Mouse (Mus musculus) liver, embryonic 14.5 days (tissue): Measurements from ENCODE around the gene Myt1l. TPM values are rescaled to one million over a fixed set of nuclear protein-coding genes. Genes with fewer than 3 reads are reported as not detected.

Experiments
- ATAC-seq: fragments of 200-750 bp; cut with Nextera tagmentation; 2 replicates; pipeline ENCODE4 v1.8.0; 2017; ENCODE audit warnings: moderate number of reproducible peaks, mild to moderate bottlenecking, moderate library complexity; ENCODE audit not compliant: insufficient read depth
- DNase-seq, 3 experiments: peaks; one replicate each; pipeline ENCODE4 v3.0.0-alpha.2; 2012 to 2013; ENCODE audit warnings: low read depth in 3 of 3, low spot score in 3 of 3
- H3K27ac ChIP-seq: fragments of 300-500 bp; sonication (generic); 2 replicates; pipeline ENCODE4 v1.5.1; 2014; ENCODE audit warnings: moderate library complexity, mild to moderate bottlenecking, control low read depth, inconsistent platforms
- H3K27me3 ChIP-seq: fragments of 300-500 bp; sonication (generic); 2 replicates; pipeline ENCODE4 v1.6.1; 2014; ENCODE audit warnings: mild to moderate bottlenecking, low read length, moderate library complexity; ENCODE audit not compliant: control insufficient read depth, insufficient read depth
- H3K36me3 ChIP-seq: fragments of 300-500 bp; sonication (generic); replicated peaks from 2 replicates; pipeline ENCODE4 v1.6.1; 2014; ENCODE audit warnings: low read depth; ENCODE audit not compliant: control insufficient read depth, insufficient read depth
- H3K4me1 ChIP-seq, 2 experiments: fragments of 200-500 bp in 1 of 2; fragments of 300-500 bp in 1 of 2; sonication (generic) in 1 of 2; replicated peaks; 2 replicates each; pipeline ENCODE4 v1.6.1; 2012 to 2014; ENCODE audit warnings: antibody characterized with exemption in 1 of 2, inconsistent platforms in 1 of 2, low read length in 1 of 2; ENCODE audit not compliant: control insufficient read depth in 2 of 2, insufficient read depth in 2 of 2
- H3K4me2 ChIP-seq: fragments of 300-500 bp; sonication (generic); 2 replicates; pipeline ENCODE4 v1.6.1; 2014; ENCODE audit warnings: low read depth, mild to moderate bottlenecking, control low read depth, moderate library complexity
- H3K4me3 ChIP-seq, 2 experiments: fragments of 200-500 bp in 1 of 2; fragments of 300-500 bp in 1 of 2; sonication (generic) in 1 of 2; 2 replicates each; pipeline ENCODE4 v1.5.1; 2012 to 2014; ENCODE audit warnings: low read depth in 2 of 2, low read length in 2 of 2, mild to moderate bottlenecking in 2 of 2, control low read depth in 1 of 2, inconsistent platforms in 1 of 2, moderate library complexity in 1 of 2; ENCODE audit not compliant: insufficient read depth in 1 of 2
- H3K9ac ChIP-seq: fragments of 300-500 bp; sonication (generic); replicated peaks from 2 replicates; pipeline ENCODE4 v1.6.1; 2014; ENCODE audit warnings: mild to moderate bottlenecking, control low read depth, moderate library complexity
- H3K9me3 ChIP-seq: fragments of 300-500 bp; sonication (generic); 2 replicates; pipeline ENCODE4 v1.6.1; 2016; ENCODE audit warnings: low read length, mixed read lengths; ENCODE audit not compliant: control insufficient read depth
- CTCF ChIP-seq: IDR thresholded peaks from 2 replicates; pipeline ENCODE4 v1.5.1; 2016; ENCODE audit warnings: antibody characterized with exemption, low read depth, control low read depth
- EP300 ChIP-seq: IDR thresholded peaks from 2 replicates; pipeline ENCODE4 v1.6.1; 2016; ENCODE audit warnings: antibody characterized with exemption, low read depth
- WGBS: fragments of 180-500 bp; shearing (Covaris S2); extraction: QIAGEN DNeasy Blood & Tissue Kit; methylation state at CpG from one replicate; pipeline ENCODE4 v1.1.7; 2014; ENCODE audit not compliant: insufficient replicate concordance; 5-methylcytosine and 5-hydroxymethylcytosine counted together
- polyA plus RNA-seq, 2 experiments: library from polyadenylated mRNA; depleted of rRNA in 1 of 2; stranded (reverse) in 1 of 2; unstranded in 1 of 2; fragments of >200 nt; fragmentation: Nextera tagmentation in 1 of 2; extraction: Ambion mirVana in 1 of 2; gene quantifications; 2 replicates each; pipeline versions ENCODE4 v1.2.1 to v1.2.3; 2012 to 2014

The Myt1l gene
- polyA plus RNA-seq, 2 experiments = not detected

DNA sequence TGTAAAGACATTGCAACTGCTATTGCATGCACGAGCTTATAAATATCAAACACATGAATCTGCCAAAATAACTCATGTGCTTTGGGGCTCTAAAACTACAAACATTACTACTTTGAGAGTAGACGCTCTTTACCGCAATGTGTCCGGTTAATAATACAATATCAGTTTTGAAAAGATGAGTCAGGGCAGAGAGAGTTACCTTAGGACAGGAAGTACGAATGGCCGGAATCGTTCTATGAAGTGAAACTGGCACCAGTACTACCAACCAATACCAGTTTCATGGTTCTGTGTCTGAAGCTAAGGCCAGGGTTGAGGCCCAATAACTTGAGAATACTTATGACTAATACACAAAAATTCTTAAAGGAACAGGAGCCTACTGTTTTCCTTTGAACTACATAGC is 2.6 kb downstream of the Myt1l start:
- TF ChIP-seq EP300 (no peak), CTCF (no peak)
- DNase-seq (no peak), ATAC-seq (no peak)
- Histone ChIP-seq H3K4me1 (no peaks in the 10 kb centered on the region), H3K27ac (no peak overlapping the region), H3K4me3 (no peak overlapping the region), H3K9me3 (no peaks in the 10 kb centered on the region), H3K36me3 (no peaks in the 10 kb centered on the region), H3K4me2 (no peak overlapping the region), H3K9ac (no peak overlapping the region), H3K27me3 (peaks cover 4% of the 10 kb centered on the region; the same call in 1 of the 2 replicates)
- 69% methylated on average over 7 of the region's 7 CpGs for WGBS

DNA sequence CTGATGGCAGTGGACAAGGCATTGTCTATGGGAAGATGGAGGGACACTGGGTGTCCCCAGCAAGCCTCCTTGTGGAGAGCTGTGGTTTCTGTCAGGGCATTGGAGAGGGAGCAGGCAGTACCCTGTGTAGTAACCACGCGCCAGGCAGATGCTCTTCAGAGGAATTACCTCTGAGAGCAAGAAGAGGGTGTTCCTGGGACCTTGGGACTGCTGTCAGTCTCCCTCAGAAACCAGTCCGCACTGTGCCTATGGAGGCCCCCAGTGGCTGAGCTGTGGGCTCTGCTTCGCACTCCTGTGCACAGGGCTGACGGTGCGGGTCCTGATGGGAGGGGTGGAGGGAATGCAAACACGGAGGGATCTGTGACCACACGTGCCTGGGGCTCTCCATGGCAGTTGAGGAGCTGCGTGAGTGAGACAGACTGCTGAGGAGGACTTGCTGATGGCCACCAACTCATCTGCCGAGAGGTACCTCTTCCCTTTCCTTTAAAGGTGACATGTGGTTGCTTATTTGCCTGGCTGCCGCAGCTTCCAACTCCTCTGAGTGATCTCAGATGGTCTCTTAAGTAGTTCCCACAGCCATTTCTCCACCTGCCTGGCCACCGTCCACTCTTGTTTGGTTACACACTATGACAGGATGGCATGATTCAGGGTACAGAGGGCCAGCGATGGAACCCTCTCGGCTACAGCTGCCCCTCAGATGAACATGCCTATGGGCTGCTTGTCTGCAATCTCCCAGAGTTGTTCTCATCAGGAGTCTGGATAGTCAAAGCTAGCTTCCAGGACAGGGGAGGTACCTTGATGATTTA is 5.1 kb downstream of the Myt1l start:
- Histone ChIP-seq H3K27ac (no peak overlapping the region), H3K4me3 (no peak overlapping the region), H3K36me3 (no peaks in the 10 kb centered on the region), H3K4me2 (no peak overlapping the region), H3K9ac (no peak overlapping the region), H3K4me1 (no peaks in the 10 kb centered on the region), H3K27me3 (peaks cover 4% of the 10 kb centered on the region; the same call in 1 of the 2 replicates), H3K9me3 (no peaks in the 10 kb centered on the region)
- ATAC-seq (no peak), DNase-seq (no peak)
- 29% methylated on average over 14 of the region's 14 CpGs for WGBS
- no peak for TF ChIP-seq CTCF
- no peak for TF ChIP-seq EP300

DNA sequence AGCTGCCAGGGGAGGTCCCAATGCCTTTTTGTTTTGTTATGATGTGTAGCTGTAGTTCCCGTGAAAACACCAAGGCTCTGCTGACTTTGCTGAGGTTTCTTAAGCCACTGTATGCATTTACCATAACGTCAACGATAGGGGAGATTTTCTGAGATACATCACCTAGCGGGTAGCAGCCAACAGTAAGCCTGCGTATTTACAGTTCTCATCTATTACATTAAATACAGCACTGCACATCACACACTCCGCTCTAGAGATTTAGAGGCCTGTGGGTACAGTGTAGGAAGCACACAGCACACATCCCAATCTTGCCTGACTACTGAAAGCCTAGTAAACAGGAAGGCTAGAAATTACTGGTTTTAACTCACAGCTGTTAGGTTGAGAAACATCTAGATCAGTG is 6.1 kb downstream of the Myt1l start:
- H3K4me3 ChIP-seq = no peak overlapping the region
- H3K4me1 ChIP-seq = no peaks in the 10 kb centered on the region
- no peak overlapping the region for H3K4me2 ChIP-seq
- H3K27me3 ChIP-seq = peaks cover 4% of the 10 kb centered on the region; the same call in 1 of the 2 replicates
- TF ChIP-seq CTCF (no peak), EP300 (no peak)
- H3K27ac ChIP-seq = no peak overlapping the region
- no peak overlapping the region for H3K9ac ChIP-seq
- H3K36me3 ChIP-seq = no peaks in the 10 kb centered on the region
- no peaks in the 10 kb centered on the region for H3K9me3 ChIP-seq
- no peak for ATAC-seq
- no peak for DNase-seq
- WGBS = 7% methylated on average over 6 of the region's 6 CpGs

DNA sequence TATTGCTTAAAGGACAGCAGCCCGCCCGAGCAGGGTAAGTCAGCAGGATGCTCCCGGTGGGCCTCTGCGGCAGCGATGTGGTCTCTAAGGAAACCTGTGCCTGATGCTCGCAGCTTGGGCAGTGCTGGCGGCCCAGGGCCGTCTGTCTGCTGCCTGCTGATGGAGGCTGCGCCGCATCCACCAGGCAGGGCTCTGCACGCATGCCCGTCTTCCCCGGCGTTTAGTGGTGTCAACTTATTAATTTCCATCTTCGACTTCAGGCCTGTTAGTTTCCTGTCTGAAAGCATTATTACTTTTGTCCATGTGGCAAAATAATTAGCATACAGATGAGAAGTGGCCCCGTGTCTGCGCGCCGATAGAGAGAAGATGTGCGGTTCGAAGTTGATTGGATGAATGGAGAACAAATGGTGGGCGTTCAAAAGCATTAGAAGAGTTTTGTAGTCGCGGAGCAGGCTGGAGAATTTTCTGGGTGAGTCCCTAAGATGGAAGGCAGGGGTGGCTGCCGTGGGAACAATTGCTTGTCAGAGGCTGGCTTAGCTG is 6.6 kb downstream of the Myt1l start:
- DNase-seq = no peak
- 3% methylated on average over 25 of the region's 25 CpGs for WGBS
- H3K36me3 ChIP-seq = no peaks in the 10 kb centered on the region
- peaks cover 4% of the 10 kb centered on the region; the same call in 1 of the 2 replicates for H3K27me3 ChIP-seq
- H3K4me2 ChIP-seq = no peak overlapping the region
- H3K9me3 ChIP-seq = no peaks in the 10 kb centered on the region
- ATAC-seq = no peak
- H3K9ac ChIP-seq = no peak overlapping the region
- no peaks in the 10 kb centered on the region for H3K4me1 ChIP-seq
- TF ChIP-seq CTCF = no peak
- TF ChIP-seq EP300 = no peak
- no peak overlapping the region for H3K4me3 ChIP-seq
- H3K27ac ChIP-seq = no peak overlapping the region

DNA sequence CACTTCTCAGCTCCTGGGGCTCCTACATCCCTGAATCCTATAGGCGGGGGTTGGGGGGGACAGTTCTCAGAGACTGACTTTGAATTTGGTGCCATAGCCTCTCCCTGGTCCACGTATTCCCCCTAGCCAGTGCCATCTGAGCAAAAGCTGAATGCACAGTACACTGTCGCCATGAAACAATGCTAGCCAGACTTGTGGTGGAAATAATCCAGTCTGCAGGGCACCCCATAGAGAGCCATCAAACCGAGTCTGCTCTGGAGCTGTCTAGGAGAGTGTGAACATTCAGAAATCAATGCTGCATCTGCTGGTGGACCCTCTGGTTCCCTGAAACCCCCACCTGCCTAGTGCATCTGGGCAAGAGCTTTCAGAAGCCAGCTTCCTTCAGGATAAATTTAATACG is 9.7 kb downstream of the Myt1l start:
- H3K4me2 ChIP-seq = no peak overlapping the region
- WGBS = 47% methylated on average over 5 of the region's 5 CpGs
- H3K36me3 ChIP-seq = no peaks in the 10 kb centered on the region
- H3K9ac ChIP-seq = no peak overlapping the region
- H3K9me3 ChIP-seq = no peaks in the 10 kb centered on the region
- H3K27me3 ChIP-seq = peaks cover 4% of the 10 kb centered on the region; the same call in 1 of the 2 replicates
- H3K4me1 ChIP-seq = no peaks in the 10 kb centered on the region
- no peak overlapping the region for H3K27ac ChIP-seq
- ATAC-seq = no peak
- TF ChIP-seq CTCF = no peak
- no peak for TF ChIP-seq EP300
- DNase-seq = no peak
- no peak overlapping the region for H3K4me3 ChIP-seq
